Mouse (Mus musculus) midbrain, embryonic 12.5 days (tissue): Measurements from ENCODE around the gene Kat14. TPM values are rescaled to one million over a fixed set of nuclear protein-coding genes. Genes with fewer than 3 reads are reported as not detected.

Experiments used
- ATAC-seq: fragments of 200-750 bp; cut with Nextera tagmentation; 2 replicates; pipeline ENCODE4 v1.8.0; 2017; ENCODE audit warnings: low read depth, moderate TSS enrichment, moderate library complexity; ENCODE audit not compliant: low FRiP score
- H3K27ac ChIP-seq: fragments of 300-500 bp; sonication (generic); replicated peaks from 2 replicates; pipeline ENCODE4 v1.5.1; 2016; ENCODE audit warnings: mild to moderate bottlenecking
- H3K27me3 ChIP-seq: fragments of 300-500 bp; sonication (generic); 2 replicates; pipeline ENCODE4 v1.6.1; 2016; ENCODE audit warnings: mild to moderate bottlenecking
- H3K36me3 ChIP-seq: fragments of 300-500 bp; sonication (generic); 2 replicates; pipeline ENCODE4 v1.6.1; 2016
- H3K4me1 ChIP-seq: fragments of 300-500 bp; sonication (generic); 2 replicates; pipeline ENCODE4 v1.6.1; 2016
- H3K4me2 ChIP-seq: fragments of 300-500 bp; sonication (generic); replicated peaks from 2 replicates; pipeline ENCODE4 v1.6.1; 2016; ENCODE audit warnings: mild to moderate bottlenecking, moderate library complexity
- H3K4me3 ChIP-seq: fragments of 300-500 bp; sonication (generic); 2 replicates; pipeline ENCODE4 v1.5.1; 2016; ENCODE audit warnings: mild to moderate bottlenecking
- H3K9ac ChIP-seq: fragments of 300-500 bp; sonication (generic); replicated peaks from 2 replicates; pipeline ENCODE4 v1.6.1; 2016; ENCODE audit warnings: mild to moderate bottlenecking, moderate library complexity
- H3K9me3 ChIP-seq: fragments of 300-500 bp; sonication (generic); 2 replicates; pipeline ENCODE4 v1.6.1; 2016; ENCODE audit warnings: mild to moderate bottlenecking
- WGBS: fragments of 180-500 bp; shearing (Covaris S2); methylation state at CpG from one replicate; pipeline ENCODE4 v1.1.7; 2016; 5-methylcytosine and 5-hydroxymethylcytosine counted together
- polyA plus RNA-seq: library from polyadenylated mRNA; unstranded; fragments of >200 nt; fragmentation: Nextera tagmentation; extraction: Ambion mirVana; gene quantifications from 2 replicates; pipeline ENCODE4 v1.2.1, GENCODE M21; 2016

The Kat14 gene
- polyA plus RNA-seq, 1 experiment from 2014 or later: 47.1 TPM

DNA sequence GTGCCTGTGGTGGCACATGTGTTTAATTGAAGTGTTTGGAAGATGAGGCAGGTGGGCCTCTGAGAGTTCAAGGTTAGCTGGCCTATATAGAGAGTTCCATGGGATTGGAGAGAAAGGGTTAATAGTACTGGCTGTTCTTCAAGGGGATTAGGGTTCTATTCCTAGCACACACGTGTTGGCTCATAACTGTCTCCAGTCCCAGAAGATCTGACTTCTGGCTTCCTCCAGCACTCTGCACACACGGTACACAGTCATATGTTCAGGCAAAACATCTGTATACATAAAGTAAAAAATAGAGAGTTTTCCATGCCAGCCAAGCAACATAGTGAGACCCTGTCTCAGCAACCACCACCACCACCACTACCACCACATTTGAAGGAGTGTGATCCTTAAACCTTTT lies 17.5 kb downstream of the Kat14 start:
- H3K27me3 ChIP-seq: no peaks in the 10 kb centered on the region
- H3K36me3 ChIP-seq: peaks cover 67% of the 10 kb centered on the region
- 51% methylated on average over 2 of the region's 2 CpGs for WGBS

DNA sequence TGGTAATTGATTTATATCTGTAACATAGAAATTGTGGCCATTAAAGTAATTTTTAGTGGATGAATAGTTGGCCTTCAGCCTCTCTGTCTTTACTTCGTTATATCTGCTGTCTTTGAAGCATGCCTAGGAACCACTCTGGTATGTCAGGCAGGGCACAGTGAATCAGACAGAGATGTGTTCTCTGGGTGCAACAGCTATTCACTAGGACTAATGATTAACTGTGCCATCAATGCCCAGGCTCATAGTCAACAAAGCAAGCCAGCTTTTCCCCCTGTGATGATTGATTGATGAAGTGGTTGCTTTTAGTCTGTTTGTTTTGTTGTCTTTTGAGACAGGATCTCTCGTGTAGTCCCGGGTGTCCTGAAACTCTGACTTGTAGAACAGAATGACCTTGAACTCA lies 19.6 kb downstream of the Kat14 start:
- no peak overlapping the region for H3K9ac ChIP-seq
- no peaks in the 10 kb centered on the region for H3K27me3 ChIP-seq
- no peak overlapping the region for H3K4me2 ChIP-seq
- H3K27ac ChIP-seq: no peak overlapping the region
- WGBS: 88% methylated on average over 3 of the region's 3 CpGs
- H3K36me3 ChIP-seq: peaks cover 58% of the 10 kb centered on the region
- no peak for ATAC-seq
- no peak overlapping the region for H3K4me3 ChIP-seq
- H3K9me3 ChIP-seq: no peaks in the 10 kb centered on the region
- H3K4me1 ChIP-seq: no peaks in the 10 kb centered on the region

More for the DNA sequence above, 17.5 kb downstream of the Kat14 start:
- Histone ChIP-seq H3K9ac (no peak overlapping the region), H3K4me2 (no peak overlapping the region), H3K9me3 (no peaks in the 10 kb centered on the region), H3K27ac (no peak overlapping the region), H3K4me3 (no peak overlapping the region), H3K4me1 (no peaks in the 10 kb centered on the region)
- no peak for ATAC-seq

DNA sequence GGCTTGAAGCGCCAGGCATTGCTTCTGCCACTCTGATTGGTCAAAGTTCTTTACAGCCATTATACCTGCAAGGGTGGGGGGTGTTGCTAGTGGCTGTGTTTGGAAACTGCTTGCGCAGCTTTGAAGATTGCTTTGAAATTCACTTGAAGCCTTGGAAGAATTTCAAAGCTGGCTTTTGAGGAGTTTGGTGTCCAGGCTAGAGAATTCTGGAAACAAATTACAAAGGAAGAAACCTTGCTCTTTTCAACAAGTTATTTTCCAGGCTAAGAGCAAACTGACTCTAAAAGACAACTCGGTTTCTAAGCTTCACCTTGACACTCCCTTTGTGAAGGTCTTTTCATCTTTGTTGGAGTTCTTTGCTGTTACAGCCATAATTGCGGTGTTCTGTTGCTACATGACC lies 30.7 kb downstream of the Kat14 start:
- no peaks in the 10 kb centered on the region for H3K27me3 ChIP-seq
- WGBS: 95% methylated on average over 4 of the region's 4 CpGs
- H3K9ac ChIP-seq: no peak overlapping the region
- H3K36me3 ChIP-seq: peaks cover 90% of the 10 kb centered on the region
- H3K4me1 ChIP-seq: no peaks in the 10 kb centered on the region
- no peaks in the 10 kb centered on the region for H3K9me3 ChIP-seq
- no peak overlapping the region for H3K4me2 ChIP-seq
- H3K4me3 ChIP-seq: no peak overlapping the region
- no peak overlapping the region for H3K27ac ChIP-seq
- no peak for ATAC-seq

DNA sequence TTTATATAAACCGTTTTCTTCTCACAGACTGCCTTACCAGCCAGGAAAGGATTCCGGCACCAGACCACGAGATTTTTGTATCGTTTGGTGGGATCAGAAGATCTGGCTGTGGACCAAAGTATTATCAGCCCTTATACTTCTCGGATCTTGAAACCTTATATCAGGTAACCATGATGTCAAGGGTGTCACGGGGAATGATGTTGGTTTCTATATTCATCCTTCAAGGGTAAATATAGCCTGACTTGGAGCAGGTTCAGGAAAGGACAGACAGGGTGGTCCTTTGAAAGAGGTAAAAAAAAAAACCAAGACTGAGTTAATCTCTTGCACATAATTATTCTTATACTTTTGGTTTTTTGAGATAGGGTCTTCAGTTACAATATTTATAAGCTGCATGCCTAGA lies 31.9 kb downstream of the Kat14 start:
- no peaks in the 10 kb centered on the region for H3K27me3 ChIP-seq
- H3K9me3 ChIP-seq: no peaks in the 10 kb centered on the region
- ATAC-seq: no peak
- no peak overlapping the region for H3K27ac ChIP-seq
- no peak overlapping the region for H3K4me3 ChIP-seq
- no peak overlapping the region for H3K4me2 ChIP-seq
- 98% methylated on average over 6 of the region's 6 CpGs for WGBS
- H3K36me3 ChIP-seq: peaks cover 86% of the 10 kb centered on the region
- H3K4me1 ChIP-seq: no peaks in the 10 kb centered on the region
- no peak overlapping the region for H3K9ac ChIP-seq

DNA sequence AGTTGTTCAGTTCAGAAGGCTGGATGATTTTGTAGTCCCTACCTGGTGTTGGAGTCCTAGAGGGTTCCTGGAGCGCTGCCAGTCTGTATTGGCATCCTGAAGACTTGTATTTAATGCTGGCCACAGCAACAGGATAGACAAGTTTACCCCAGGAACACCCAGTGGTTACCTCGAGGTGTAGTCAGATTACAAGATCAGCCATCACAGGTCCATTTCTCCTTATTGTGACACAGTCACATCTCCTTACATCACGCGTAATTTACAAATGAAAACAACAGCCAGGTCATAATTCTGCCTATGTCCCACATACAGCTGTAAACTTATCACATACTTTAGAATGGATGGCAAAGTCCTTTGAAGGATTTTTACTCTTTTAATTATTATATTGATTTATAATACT lies 40.3 kb downstream of the Kat14 start:
- ATAC-seq: no peak
- Histone ChIP-seq H3K27ac (no peak overlapping the region), H3K27me3 (no peaks in the 10 kb centered on the region), H3K4me2 (no peak overlapping the region), H3K36me3 (peaks cover 59% of the 10 kb centered on the region), H3K4me3 (no peak overlapping the region), H3K4me1 (no peaks in the 10 kb centered on the region), H3K9ac (no peak overlapping the region), H3K9me3 (no peaks in the 10 kb centered on the region)
- WGBS: 95% methylated on average over 4 of the region's 4 CpGs

DNA sequence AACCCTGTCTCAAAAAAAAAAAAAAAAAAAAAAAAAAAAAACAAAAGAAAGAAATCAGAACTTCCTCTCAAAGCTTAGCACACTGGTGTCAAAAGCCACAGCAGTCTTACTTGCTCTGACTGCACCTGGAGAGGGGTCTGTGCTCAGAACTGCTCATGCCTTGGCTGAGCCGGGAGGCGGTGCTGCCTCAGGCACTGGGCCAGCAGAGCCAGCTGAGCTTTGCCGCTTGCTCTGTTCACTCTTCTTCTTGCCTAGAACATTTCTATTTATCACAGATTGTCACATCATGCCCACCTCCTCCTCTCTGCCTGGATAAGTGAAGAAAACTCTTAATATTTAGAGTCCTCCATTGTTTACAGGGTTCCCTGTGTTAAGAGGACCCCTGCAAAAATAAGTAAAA lies 41.8 kb downstream of the Kat14 start:
- Histone ChIP-seq H3K4me3 (no peak overlapping the region), H3K9me3 (no peaks in the 10 kb centered on the region), H3K27me3 (no peaks in the 10 kb centered on the region), H3K9ac (no peak overlapping the region), H3K27ac (no peak overlapping the region), H3K36me3 (peaks cover 47% of the 10 kb centered on the region), H3K4me1 (no peaks in the 10 kb centered on the region), H3K4me2 (no peak overlapping the region)
- WGBS: 90% methylated on average over 3 of the region's 3 CpGs
- no peak for ATAC-seq

DNA sequence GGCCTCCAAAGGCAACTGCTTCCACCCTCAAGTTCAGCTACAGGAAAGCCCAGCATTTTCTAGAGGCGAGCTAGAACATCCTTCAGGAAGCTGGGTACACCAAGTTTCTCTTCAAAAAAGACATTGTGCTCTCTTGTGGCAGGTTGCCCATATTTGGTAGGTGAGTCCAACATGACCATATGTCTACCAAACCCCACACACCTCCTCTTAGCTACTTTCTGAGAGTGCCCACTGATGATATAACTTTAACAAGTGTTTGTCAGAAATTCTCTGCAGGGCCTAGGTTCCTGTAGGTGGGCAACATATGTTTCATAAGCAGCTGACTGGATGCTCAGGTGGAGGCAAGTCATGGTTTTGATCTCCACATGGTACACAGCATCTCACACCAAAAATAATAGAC lies 45.9 kb downstream of the Kat14 start:
- Histone ChIP-seq H3K9me3 (no peaks in the 10 kb centered on the region), H3K9ac (no peak overlapping the region), H3K27ac (no peak overlapping the region), H3K4me3 (no peak overlapping the region), H3K27me3 (no peaks in the 10 kb centered on the region), H3K36me3 (peaks cover 14% of the 10 kb centered on the region; the same call in 1 of the 2 replicates), H3K4me1 (peaks cover 8% of the 10 kb centered on the region; the same call in 1 of the 2 replicates), H3K4me2 (no peak overlapping the region)
- WGBS: 88% methylated on average over 1 of the region's 1 CpGs
- ATAC-seq: no peak

DNA sequence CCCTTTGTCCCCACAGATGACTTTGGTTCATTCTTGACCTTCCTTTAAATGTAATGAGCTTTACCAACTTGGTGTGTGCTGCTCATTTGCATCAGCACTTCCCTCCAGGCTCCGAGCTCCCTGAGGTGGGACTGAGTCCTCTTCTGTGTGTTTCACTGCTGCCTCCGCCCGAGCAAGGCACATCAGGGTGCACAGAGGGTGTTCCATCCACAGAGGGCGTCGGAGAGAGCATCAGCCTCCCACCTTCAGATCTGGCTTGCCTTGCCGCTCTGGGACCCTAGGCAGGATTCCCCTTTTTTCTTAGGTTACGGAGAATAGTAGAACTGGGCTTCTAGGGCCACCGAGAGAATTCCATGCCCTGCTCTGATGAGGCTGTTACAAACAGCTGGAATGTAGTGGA lies 48.1 kb downstream of the Kat14 start:
- Histone ChIP-seq H3K9me3 (no peaks in the 10 kb centered on the region), H3K27me3 (no peaks in the 10 kb centered on the region), H3K27ac (no peak overlapping the region), H3K4me2 (no peak overlapping the region), H3K4me1 (peaks cover 8% of the 10 kb centered on the region; the same call in 1 of the 2 replicates), H3K4me3 (no peak overlapping the region), H3K36me3 (peaks cover 10% of the 10 kb centered on the region; the same call in 1 of the 2 replicates), H3K9ac (no peak overlapping the region)
- no peak for ATAC-seq
- 44% methylated on average over 8 of the region's 8 CpGs for WGBS

DNA sequence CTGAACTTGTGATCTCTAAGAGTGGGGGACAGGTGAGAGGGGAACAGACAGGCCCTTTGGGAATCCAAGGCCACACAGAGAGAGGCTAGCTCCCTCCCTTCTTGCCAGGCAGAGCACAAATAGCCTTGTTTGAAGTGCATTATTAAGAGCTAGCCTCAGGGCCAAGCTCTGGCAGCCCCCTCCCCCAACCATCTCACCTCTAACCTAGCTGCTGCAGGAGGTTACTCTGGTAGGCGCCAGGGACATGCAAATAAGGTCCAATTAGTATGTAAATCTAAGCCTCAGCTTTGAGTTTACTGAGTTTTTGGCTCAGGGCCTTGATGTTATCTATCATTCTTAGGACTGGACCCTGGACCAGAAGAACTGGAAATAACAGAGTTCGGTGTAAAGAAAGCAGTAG lies 49.3 kb downstream of the Kat14 start:
- Histone ChIP-seq H3K4me2 (no peak overlapping the region), H3K4me3 (no peak overlapping the region), H3K4me1 (peaks cover 8% of the 10 kb centered on the region; the same call in 1 of the 2 replicates), H3K27ac (no peak overlapping the region), H3K27me3 (no peaks in the 10 kb centered on the region), H3K9me3 (no peaks in the 10 kb centered on the region), H3K36me3 (0 out of 2 replicates have a peak, but pooled peaks cover 5% of the 10 kb centered on the region), H3K9ac (no peak overlapping the region)
- 23% methylated on average over 2 of the region's 2 CpGs for WGBS
- no peak for ATAC-seq

DNA sequence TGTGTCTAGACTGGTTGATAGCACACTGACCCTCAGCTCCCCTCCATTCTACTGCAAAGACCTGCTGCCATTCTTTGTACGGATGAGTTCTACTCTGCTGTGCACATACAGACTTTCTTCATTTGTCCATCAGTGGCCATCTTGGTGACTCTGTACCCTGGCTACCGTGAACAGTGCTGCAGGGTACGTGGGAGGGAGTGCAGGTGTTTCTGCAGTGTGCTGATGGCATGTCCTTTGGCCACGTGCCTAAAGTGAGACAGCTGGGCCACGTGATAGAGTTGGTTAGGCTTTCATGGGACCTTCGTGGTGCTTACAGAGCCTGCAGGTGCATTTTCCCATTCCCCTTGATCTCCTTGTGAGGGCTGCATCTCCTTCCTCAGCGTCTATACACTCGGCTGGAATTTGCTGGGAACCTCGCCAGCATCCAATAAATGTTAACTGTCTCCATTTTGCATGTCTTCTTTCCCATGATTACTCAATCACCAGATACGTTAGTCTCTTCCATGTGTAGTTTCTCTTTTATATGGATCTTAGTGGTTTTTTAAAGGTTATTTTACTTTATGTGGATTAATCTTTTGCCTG lies 53.4 kb downstream of the Kat14 start:
- Histone ChIP-seq H3K4me3 (no peak overlapping the region), H3K36me3 (no peaks in the 10 kb centered on the region), H3K27ac (no peak overlapping the region), H3K4me2 (no peak overlapping the region), H3K9me3 (no peaks in the 10 kb centered on the region), H3K27me3 (no peaks in the 10 kb centered on the region), H3K9ac (no peak overlapping the region), H3K4me1 (peaks cover 8% of the 10 kb centered on the region; the same call in 1 of the 2 replicates)
- WGBS: 88% methylated on average over 10 of the region's 10 CpGs
- no peak for ATAC-seq

DNA sequence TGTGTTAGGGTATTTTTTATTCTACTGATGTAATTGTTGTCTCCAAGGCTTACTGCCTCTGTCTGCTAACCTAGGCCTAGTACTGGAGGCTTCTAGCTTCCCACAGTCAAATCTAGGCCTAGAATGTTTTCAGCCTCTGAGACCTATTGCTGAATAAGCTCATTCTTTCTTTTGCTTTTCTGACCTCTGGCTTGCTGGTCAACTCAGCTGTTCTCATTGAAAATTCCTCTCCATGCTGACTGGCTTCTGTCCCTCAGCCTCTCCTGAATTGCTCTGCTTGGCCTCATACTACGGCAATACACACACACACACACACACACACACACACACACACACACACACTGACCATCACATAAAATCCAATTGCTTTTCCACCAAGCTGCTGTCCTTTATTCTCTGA lies 57.0 kb downstream of the Kat14 start:
- 71% methylated on average over 1 of the region's 1 CpGs for whole genome bisulfite sequencing

DNA sequence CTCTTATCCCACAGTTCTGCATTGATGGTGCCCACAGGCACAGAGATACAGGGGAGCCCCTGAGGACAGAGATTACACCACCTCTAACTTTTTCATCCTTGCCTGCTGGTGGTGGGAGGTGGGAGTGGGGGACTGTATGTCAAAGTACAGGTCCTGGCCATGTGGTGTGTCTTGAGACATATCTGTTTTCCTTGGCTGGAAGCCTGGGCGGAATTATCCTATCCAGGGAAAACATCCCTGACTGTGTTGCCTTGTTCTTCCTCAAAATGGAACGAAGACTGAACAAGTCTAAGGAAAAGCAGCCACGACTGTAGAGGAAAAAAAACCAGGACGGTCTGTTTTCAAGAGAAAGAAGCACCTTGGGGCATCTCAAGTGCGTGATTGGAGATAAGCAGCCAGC lies 59.1 kb downstream of the Kat14 start:
- no peak for ATAC-seq

More for the DNA sequence above, 57.0 kb downstream of the Kat14 start:
- Histone ChIP-seq H3K27me3 (no peaks in the 10 kb centered on the region), H3K4me2 (no peak overlapping the region), H3K4me1 (no peaks in the 10 kb centered on the region), H3K36me3 (no peaks in the 10 kb centered on the region), H3K27ac (no peak overlapping the region), H3K4me3 (no peak overlapping the region), H3K9me3 (no peaks in the 10 kb centered on the region), H3K9ac (no peak overlapping the region)
- ATAC-seq: no peak

DNA sequence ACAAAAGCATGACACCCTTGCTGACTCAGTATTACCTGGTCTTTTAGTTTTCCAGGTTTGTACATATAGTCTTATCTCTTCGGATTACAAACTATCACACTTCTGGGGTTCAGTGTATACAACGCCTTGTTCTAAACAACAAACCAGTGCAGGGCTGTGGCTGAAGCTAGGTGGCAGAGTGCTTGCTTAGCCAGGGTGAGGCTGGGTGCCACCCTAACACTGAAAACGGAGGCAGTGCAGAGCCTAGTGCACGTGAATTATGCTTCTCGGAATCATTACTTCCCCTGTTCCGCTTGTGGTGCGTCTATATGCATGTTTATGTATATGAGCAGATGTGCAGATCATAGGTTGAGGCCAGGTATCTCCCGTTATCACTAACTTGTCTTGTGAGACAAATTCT lies 59.9 kb downstream of the Kat14 start:
- no peak for ATAC-seq
- H3K4me1 ChIP-seq: no peaks in the 10 kb centered on the region
- no peaks in the 10 kb centered on the region for H3K27me3 ChIP-seq
- no peaks in the 10 kb centered on the region for H3K9me3 ChIP-seq
- H3K4me2 ChIP-seq: no peak overlapping the region
- no peak overlapping the region for H3K4me3 ChIP-seq
- H3K27ac ChIP-seq: no peak overlapping the region
- WGBS: 88% methylated on average over 8 of the region's 8 CpGs
- H3K9ac ChIP-seq: no peak overlapping the region
- no peaks in the 10 kb centered on the region for H3K36me3 ChIP-seq

More for the DNA sequence above, 59.1 kb downstream of the Kat14 start:
- H3K4me2 ChIP-seq: no peak overlapping the region
- H3K4me3 ChIP-seq: no peak overlapping the region
- H3K27me3 ChIP-seq: no peaks in the 10 kb centered on the region
- H3K9me3 ChIP-seq: no peaks in the 10 kb centered on the region
- H3K36me3 ChIP-seq: no peaks in the 10 kb centered on the region
- H3K4me1 ChIP-seq: no peaks in the 10 kb centered on the region
- H3K9ac ChIP-seq: no peak overlapping the region
- WGBS: 86% methylated on average over 5 of the region's 5 CpGs
- no peak overlapping the region for H3K27ac ChIP-seq
